Comparison of ENCODE assay signal across 21 mouse cellular contexts in the genomic region with DNA sequence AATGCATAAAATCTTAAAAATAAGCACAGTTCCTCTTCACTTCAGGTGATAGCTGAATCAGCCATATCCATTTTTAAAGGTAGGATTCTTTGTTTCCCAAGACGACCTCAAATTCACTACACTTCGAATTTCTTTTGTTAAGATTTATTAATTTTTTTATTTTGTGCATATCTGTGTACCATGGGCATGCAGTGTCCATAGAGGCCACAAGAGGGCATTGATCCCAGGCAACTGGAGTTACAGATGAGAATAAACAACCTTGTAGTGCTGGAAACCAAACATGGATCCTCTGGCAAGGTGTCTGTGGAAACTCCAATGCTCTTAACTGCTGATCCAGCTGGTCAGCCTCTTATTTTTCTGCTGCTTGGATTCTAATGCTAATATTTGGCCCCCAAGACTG. TPM values are rescaled to one million over a fixed set of nuclear protein-coding genes. Genes with fewer than 3 reads are reported as not detected.
DNase-seq lines count a peak whose midpoint lies in the region; TF ChIP-seq lines count a peak whose summit lies in the region.
"Had no signal": no experiment of that assay in that cellular context is flagged by ENCODE, and none has a peak within 500 bp of the region (broad histone marks: within the 10 kb centered on the region; RNA-seq: fewer than 3 reads in every experiment).

No protein-coding gene starts in this region.

- no peak overlapping the region for H3K4me3 ChIP-seq in heart, adult 2 months
- no peak overlapping the region for H3K4me3 ChIP-seq in liver, adult 2 months (ENCODE audit: insufficient read depth, low read depth, low read length)
- H3K4me3 ChIP-seq in E14TG2a.4 (replicated peaks; ENCODE audit: low read length), result no peak overlapping the region
- H3K4me3 ChIP-seq: embryonic facial prominence, embryonic 15.5 days; hindbrain, embryonic 13.5 days; liver, embryonic 13.5 days; neural tube, embryonic 13.5 days had no signal

- no peak for TF ChIP-seq POLR2A in heart, adult 2 months (IDR thresholded peaks at IDR 0.05; ENCODE audit: insufficient read depth, low read depth, low read length)
- TF ChIP-seq POLR2A in liver, adult 2 months (IDR thresholded peaks at IDR 0.05; ENCODE audit: extremely low read depth, insufficient read depth, low read length), result no peak

- H3K9me3 ChIP-seq in E14TG2a.4 (ENCODE audit: low read length), result no peaks in the 10 kb centered on the region
- H3K9me3 ChIP-seq: embryonic facial prominence, embryonic 15.5 days; hindbrain, embryonic 13.5 days; liver, embryonic 13.5 days; neural tube, embryonic 13.5 days had no signal

- H3K4me1 ChIP-seq in heart, adult 2 months (ENCODE audit: control insufficient read depth, insufficient read depth, low read length), result no peaks in the 10 kb centered on the region
- H3K4me1 ChIP-seq in liver, adult 2 months (ENCODE audit: control insufficient read depth, insufficient read depth, low read length), result no peaks in the 10 kb centered on the region
- H3K4me1 ChIP-seq in E14TG2a.4 (replicated peaks; ENCODE audit: low read depth, low read length), result no peaks in the 10 kb centered on the region
- H3K4me1 ChIP-seq: embryonic facial prominence, embryonic 15.5 days; hindbrain, embryonic 13.5 days; liver, embryonic 13.5 days; neural tube, embryonic 13.5 days had no signal

- intact Hi-C loops in heart, adult 2 months (cut with DNase I), result no loop called here

- H3K79me2 ChIP-seq in heart, adult 2 months (replicated peaks; ENCODE audit: control insufficient read depth, insufficient read depth, low read length), result no peaks in the 10 kb centered on the region
- no peaks in the 10 kb centered on the region for H3K79me2 ChIP-seq in liver, adult 2 months (ENCODE audit: control insufficient read depth, insufficient read depth, low read length)

- no peaks in the 10 kb centered on the region for H3K27me3 ChIP-seq in heart, adult 2 months (ENCODE audit: control insufficient read depth, insufficient read depth, low read length)
- no peaks in the 10 kb centered on the region for H3K27me3 ChIP-seq in liver, adult 2 months (ENCODE audit: control insufficient read depth, insufficient read depth, low read length)
- H3K27me3 ChIP-seq in E14TG2a.4 (ENCODE audit: insufficient read depth, low read length), result no peaks in the 10 kb centered on the region
- H3K27me3 ChIP-seq: embryonic facial prominence, embryonic 15.5 days; hindbrain, embryonic 13.5 days; liver, embryonic 13.5 days; neural tube, embryonic 13.5 days had no signal

- 57% methylated on average over 2 of the region's 2 CpGs for WGBS in heart, adult 2 months
- 83% methylated on average over 2 of the region's 2 CpGs for WGBS in liver, adult 2 months

- no peak for TF ChIP-seq EP300 in heart, adult 2 months (IDR thresholded peaks at IDR 0.05; ENCODE audit: insufficient read depth, low read depth, low read length)

- TF ChIP-seq CTCF in heart, adult 2 months (IDR thresholded peaks at IDR 0.05), result peak; percentile 43
- TF ChIP-seq CTCF in liver, adult 2 months (IDR thresholded peaks at IDR 0.05; ENCODE audit: low read depth, low read length), result peak; percentile 20; the same call in 1 of the 2 replicates
- peak; percentile 76 for TF ChIP-seq CTCF in E14TG2a.4 (conservative IDR thresholded peaks at IDR 0.05; ENCODE audit: low read length)

- H3K9ac ChIP-seq in heart, adult 2 months (ENCODE audit: low read depth, low read length), result no peak overlapping the region
- no peak overlapping the region for H3K9ac ChIP-seq in liver, adult 2 months (ENCODE audit: low read depth, low read length)
- H3K9ac ChIP-seq: embryonic facial prominence, embryonic 15.5 days; hindbrain, embryonic 13.5 days; liver, embryonic 13.5 days; neural tube, embryonic 13.5 days had no signal

- no peak overlapping the region for H3K27ac ChIP-seq in heart, adult 2 months
- no peak overlapping the region for H3K27ac ChIP-seq in liver, adult 2 months (replicated peaks; ENCODE audit: insufficient read depth, low read depth, low read length)
- H3K27ac ChIP-seq: embryonic facial prominence, embryonic 15.5 days; hindbrain, embryonic 13.5 days; liver, embryonic 13.5 days; neural tube, embryonic 13.5 days had no signal

- DNase-seq in heart, adult 2 months, result no peak
- DNase-seq in heart, adult 9 months (ENCODE audit: low spot score in 2 of 2), result no peak
- peak; percentile 47 for DNase-seq in liver, adult 2 months (ENCODE audit: extremely low read depth, low read depth, low spot score)
- DNase-seq in liver (no peak), R1 (ENCODE audit: low read depth, low spot score) (peak; percentile 8)
- no peak for DNase-seq in urinary bladder, adult 18-20 months (ENCODE audit: low spot score in 2 of 2)
- DNase-seq in testis, postnatal 10 days (ENCODE audit: low spot score), result no peak
- DNase-seq: cerebellum, adult 18-20 months; heart, postnatal 10 days; kidney, adult 9 months; liver, embryonic 13.5 days had no signal

- no peaks in the 10 kb centered on the region for H3K36me3 ChIP-seq in heart, adult 2 months (ENCODE audit: control insufficient read depth, insufficient read depth, low read length)
- no peaks in the 10 kb centered on the region for H3K36me3 ChIP-seq in liver, adult 2 months (ENCODE audit: control insufficient read depth, insufficient read depth, low read length)
- H3K36me3 ChIP-seq in E14TG2a.4 (ENCODE audit: insufficient read depth, low read length), result no peaks in the 10 kb centered on the region
- H3K36me3 ChIP-seq: embryonic facial prominence, embryonic 15.5 days; hindbrain, embryonic 13.5 days; liver, embryonic 13.5 days; neural tube, embryonic 13.5 days had no signal

RNA-seq across cellular contexts. Expression of gene Slco1a4, which starts 32.2 kb away (rescaled TPM):
- under 1 TPM; 0.66 to 0.68 TPM for total RNA-seq in heart, adult 2 months (2021)
- polyA plus RNA-seq in heart, adult 2 months (2012; rRNA removed), result 0.33 and 1.3 TPM in 2 replicates
- total RNA-seq in liver, adult 2 months (2014; rRNA removed), result 282 and 399 TPM in 2 replicates
- 11.1 and 23.0 TPM in 2 replicates for polyA plus RNA-seq in liver, adult 2 months (2012; rRNA removed)
- total RNA-seq: monocyte, adult 5-6 weeks had no signal
- polyA plus RNA-seq: forebrain, embryonic 11.5 days; liver, embryonic 13.5 days had no signal

RNA-seq across cellular contexts. Expression of gene Slco1a1, which starts 58.5 kb away (rescaled TPM):
- total RNA-seq in heart, adult 2 months (2021), result not detected
- polyA plus RNA-seq in heart, adult 2 months (2012; rRNA removed), result not detected in 2 replicates
- total RNA-seq in liver, adult 2 months (2014; rRNA removed), result 152 and 251 TPM in 2 replicates
- 3.9 and 12.8 TPM in 2 replicates for polyA plus RNA-seq in liver, adult 2 months (2012; rRNA removed)
- total RNA-seq: heart, adult 8-10 months; heart, postnatal 10 days; layer of hippocampus, postnatal 10 days; left cerebral cortex, postnatal 14 days; monocyte, adult 5-6 weeks had no signal
- polyA plus RNA-seq: embryonic facial prominence, embryonic 15.5 days; forebrain, embryonic 11.5 days; hindbrain, embryonic 13.5 days; liver, embryonic 13.5 days; neural tube, embryonic 13.5 days; thymus, postnatal 0 days had no signal

Comparison
In these comparisons a context has a peak if more than half of its experiments do, and no peak if none do; other contexts are left out.
1. DNase-seq: peak in liver, adult 2 months (single experiment) and R1 (single experiment); none in heart, adult 2 months (0 of 2), heart, adult 9 months (0 of 2), liver (single experiment), urinary bladder, adult 18-20 months (0 of 2) and testis, postnatal 10 days (single experiment).
2. CTCF ChIP-seq: peak in every context shown above with its lines; median percentile 76 in E14TG2a.4; 43 in heart, adult 2 months; 20 in liver, adult 2 months.
3. RNA of gene Slco1a4, which starts 32.2 kb away (total RNA-seq): 282 to 399 TPM in liver, adult 2 months; 0.66 to 0.68 TPM in heart, adult 2 months; every median in the first group is over 100 times any median in the second.
4. RNA of gene Slco1a1, which starts 58.5 kb away (total RNA-seq): 152 to 251 TPM in liver, adult 2 months; not detected in heart, adult 2 months; every median in the first group is over 100 times any median in the second.